Mouse (Mus musculus) bone marrow macrophage, adult 2 months (primary cell): ENCODE results near the gene Slc22a28.
"Not testable (repeated sequence)": the region's sequence is repeated elsewhere in the genome, so short reads cannot be mapped to it uniquely, and the experiment has no call there.

Experiments
- CTCF ChIP-seq: IDR thresholded peaks from 2 replicates; pipeline ENCODE4 v1.5.1; 2012; ENCODE audit warnings: low read depth, mild to moderate bottlenecking, low read length, moderate library complexity
- POLR2A ChIP-seq: IDR thresholded peaks from 2 replicates; pipeline ENCODE4 v1.6.1; 2012; ENCODE audit warnings: mild to moderate bottlenecking, low read depth, low read length, borderline replicate concordance

- TF ChIP-seq CTCF, POLR2A: not testable (repeated sequence)
Observed at GRCm38 (mm10) chr19:8142716-8143115, 10.9 kb upstream of the Slc22a28 start.
